Mouse (Mus musculus) natural killer cell, adult 2 months (primary cell): ENCODE results near the gene Efcab11.

ENCODE experiments used
- DNase-seq, 2 experiments: peaks; one replicate each; pipeline ENCODE4 v3.0.0; 2022; ENCODE audit warnings: low spot score in 2 of 2

The Efcab11 gene

DNA sequence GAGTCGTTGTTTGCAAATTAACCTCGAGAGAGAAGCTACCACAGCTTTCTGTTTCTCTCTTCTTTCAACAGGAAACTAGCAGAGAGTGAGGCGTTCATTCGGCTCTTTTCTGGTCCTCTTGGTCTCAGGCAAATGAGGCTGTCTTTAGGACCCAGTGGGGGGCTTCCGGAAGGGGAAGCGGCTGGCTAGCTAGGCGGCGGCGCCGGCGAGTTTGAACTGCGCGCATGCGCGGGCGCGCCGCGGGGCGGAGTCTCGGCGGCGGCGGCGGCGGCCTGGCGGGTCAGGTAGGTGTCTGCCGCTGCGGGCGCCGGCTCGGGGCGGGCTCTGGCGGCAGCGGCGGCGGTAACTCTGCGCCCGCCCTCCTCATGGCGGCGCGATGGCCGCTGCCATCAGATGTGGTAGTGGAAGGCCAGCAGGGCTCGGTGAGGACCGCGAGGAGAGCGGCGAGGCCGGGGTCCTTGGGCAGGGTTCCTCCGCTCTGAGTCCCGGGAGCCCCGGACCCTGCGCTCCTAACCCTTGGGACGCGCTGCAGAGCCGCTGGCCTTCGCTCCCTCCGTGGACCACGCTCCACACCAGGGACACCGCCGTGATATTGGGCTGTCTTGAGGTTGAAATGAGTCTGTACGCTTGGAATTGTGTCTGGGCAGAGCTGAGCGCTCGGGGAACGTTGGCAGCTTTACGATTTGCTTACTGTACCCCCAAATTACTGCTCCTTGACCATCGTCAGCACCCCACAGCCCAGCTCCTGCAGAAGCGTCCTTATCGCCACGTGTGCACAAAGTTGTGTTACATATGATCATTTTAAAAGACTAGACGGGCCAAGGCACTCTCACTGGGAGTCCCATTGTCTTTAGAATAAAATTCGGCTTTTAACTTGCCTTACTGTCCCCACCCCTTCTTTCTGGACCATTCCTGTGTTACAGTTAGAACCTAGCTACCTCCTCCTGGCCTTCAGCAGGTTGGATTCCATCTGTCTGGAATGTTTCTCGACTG is at the start of gene Efcab11, which contains the start of gene Tdp1:
Efcab11 (minus strand) TSS at position 171 of the 993 bp plus-strand sequence.
Tdp1 (plus strand) TSS at position 249 of the 993 bp plus-strand sequence.
- DNase-seq, result peak; percentile 91 to 94

DNA sequence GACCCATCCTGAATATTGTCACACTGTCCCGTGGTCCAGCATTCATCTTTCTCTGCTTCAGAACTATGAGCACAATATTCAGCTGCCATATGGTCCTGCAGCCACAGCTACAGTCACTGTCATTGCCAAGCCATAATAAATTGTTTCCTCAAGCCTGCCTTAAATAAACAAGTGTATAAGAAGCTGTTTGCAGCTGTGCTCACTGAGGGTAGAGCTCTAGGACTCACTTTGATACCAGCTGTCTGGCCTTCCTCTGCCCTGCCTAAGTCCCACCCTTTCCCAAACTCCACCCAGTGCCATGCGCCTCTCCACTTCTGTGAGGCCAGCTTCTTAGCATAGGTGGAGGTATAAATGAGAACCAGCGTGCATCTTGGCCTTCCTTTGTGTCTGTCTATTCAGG is 49.4 kb upstream of the Efcab11 start:
- no peak for DNase-seq

DNA sequence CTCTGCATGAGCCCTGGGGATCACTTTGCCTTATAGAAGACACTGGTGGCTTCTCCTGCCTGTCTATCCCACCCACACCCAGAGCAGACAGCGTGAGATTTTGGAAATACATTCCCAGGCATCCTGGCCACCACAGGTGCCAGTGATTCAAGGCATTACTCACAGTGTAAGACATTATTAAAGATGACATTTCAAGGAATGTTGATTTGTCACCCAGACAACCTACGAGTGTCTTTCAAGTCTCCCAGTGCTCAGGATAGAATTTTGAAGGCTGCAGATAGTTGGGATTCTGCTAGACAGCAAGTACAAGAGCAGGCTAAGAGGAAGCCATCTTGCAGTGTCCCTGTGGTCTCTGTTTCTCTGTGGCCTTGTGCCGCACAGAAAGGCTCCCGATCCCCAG is 48.0 kb upstream of the Efcab11 start:
- no peak for DNase-seq

- DNase-seq, result no peak
Measured at GRCm38 (mm10) chr12:99929160-99929559, 44.9 kb upstream of the Efcab11 start.

GRCm38 (mm10) chr12:99928311-99928710 is 44.1 kb upstream of the Efcab11 start:
- no peak for DNase-seq

GRCm38 (mm10) chr12:99923703-99924102 is 39.5 kb upstream of the Efcab11 start:
- DNase-seq, result no peak

DNA sequence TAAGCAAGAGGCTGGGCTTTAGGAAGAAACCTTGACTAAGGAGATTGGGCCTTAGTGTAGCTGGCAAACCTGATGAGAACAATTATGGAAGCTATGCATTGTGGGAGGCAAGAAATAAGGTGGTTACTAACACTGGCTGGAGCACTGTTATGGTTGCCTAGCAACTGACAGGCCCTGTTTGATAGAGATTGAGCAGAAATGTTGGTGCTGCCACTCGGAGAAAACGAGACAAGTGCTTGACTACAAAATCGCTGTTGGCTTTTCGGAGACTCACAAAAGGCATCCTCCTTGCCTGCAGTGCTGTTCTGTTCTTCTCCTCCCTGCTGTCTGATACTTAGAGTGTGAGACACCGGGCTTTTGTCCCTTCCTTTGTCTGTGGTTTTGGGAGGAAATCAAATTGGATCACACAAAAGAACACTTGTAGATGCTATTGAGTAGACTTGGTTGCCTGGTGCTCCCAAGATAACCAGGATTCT is 38.9 kb upstream of the Efcab11 start:
- DNase-seq, result no peak

- DNase-seq, result no peak
Measured at GRCm38 (mm10) chr12:99921045-99921444, 36.8 kb upstream of the Efcab11 start.

DNA sequence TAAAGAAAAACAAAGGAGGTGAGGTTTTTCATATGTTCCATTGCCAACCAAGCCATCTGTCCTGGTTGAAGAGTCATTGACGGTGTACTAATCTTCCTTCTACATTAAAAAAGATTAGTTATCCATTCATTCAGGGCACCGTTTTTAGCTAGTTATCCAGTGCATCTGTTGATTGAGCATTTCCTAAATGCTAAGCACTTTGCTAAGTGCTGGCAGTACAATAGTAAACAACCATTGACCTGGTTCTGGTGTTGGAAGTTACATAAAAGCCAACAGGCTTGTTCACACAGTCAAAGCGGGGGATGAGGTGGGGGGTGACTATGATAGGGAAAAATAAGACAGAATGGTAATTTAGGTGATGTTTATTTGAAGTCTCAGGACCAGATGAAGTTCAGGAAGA is 35.4 kb upstream of the Efcab11 start:
- DNase-seq, result no peak

DNA sequence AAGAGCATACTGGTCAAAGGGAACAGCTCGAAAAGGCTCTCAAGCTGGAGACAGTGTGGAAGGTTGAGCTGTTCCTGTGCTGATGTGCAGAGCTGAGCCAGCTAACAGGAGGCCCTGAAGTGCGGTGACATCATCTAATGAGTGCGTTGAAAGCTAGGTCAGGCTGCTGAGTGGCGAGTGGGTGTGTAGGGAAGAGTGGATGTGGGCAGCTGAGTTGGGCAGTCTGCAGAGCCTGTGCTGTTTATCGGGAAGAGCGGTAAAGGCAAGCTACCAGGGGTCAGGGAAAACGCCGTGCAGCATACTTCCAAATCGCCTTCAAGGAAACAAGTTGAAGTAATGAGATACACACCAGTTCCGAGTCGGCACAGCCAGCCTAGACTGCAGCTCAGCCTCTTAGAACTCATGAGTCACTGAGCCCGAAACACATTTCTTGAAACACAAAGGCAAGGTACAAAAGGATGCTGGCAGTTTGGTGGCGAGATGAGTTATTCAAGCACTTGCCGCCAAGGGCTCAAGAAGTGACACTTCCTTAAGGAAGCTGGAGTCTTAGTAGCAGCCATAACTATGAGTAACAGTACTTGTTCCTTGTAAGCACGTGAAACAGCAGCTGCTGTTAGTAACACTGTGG is 33.7 kb upstream of the Efcab11 start:
- DNase-seq, result no peak

- DNase-seq, result no peak
Measured at GRCm38 (mm10) chr12:99911466-99911865, 27.2 kb upstream of the Efcab11 start.

- no peak for DNase-seq
Measured at GRCm38 (mm10) chr12:99904537-99904936, 20.3 kb upstream of the Efcab11 start.

GRCm38 (mm10) chr12:99902867-99903370 is 18.7 kb upstream of the Efcab11 start:
- DNase-seq, result peak in 1 of 2 experiments; percentile 32

- DNase-seq, result peak in 1 of 2 experiments; percentile 17
Measured at GRCm38 (mm10) chr12:99901973-99902866, 18.0 kb upstream of the Efcab11 start.

- DNase-seq, result peak in 1 of 2 experiments; percentile 12
Measured at GRCm38 (mm10) chr12:99899991-99900390, 15.8 kb upstream of the Efcab11 start.

DNA sequence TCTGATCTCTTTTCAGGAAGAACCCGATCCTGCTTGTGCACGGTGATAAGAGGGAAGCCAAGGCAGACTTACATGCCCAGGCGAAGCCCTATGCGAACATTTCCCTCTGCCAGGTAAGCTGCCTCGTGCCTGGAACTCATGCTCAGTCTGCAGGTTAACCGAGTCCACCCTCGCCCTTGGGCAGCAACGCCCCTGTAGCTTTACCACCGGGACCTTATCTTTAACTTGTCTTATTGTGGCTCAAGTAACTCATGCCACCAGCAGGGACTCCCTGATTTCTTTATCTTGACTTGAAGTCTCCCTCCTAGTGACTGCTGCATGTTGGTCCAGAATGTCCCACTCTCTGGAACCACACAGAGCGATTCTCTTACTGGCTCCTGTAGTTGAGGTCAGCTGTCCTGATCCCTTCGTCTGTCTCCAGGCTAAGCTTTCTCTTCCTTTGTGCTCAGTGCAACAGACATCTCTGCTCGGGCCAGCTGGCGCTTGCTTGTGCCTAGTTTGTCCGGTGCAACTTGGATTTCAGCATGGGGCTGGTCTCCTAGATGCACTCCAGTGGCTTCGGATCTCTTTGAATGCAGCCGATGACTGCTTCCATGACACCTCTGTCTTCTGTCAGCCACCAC is 14.1 kb upstream of the Efcab11 start:
- DNase-seq, result no peak

DNA sequence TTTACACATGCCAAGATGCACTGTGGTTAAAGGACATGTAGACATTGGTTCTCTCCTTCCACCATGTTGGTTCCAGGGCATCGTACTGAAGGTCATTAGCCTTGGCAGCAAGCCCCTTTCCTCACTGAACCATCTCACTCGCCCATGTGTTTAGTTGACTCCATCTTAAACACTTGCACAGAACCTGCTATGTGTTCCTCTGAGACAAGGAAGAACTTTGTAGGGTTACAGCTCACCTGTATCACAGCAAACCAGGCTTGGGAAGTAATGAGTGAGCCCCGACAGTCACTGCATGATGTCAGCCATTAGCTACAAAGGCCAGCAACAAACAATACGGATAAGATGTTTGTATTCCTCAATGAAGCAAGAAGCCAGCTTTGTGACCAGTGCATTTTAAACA is 13.6 kb upstream of the Efcab11 start:
- DNase-seq, result no peak

GRCm38 (mm10) chr12:99885282-99885901 is 1.2 kb upstream of the Efcab11 start:
- no peak for DNase-seq

GRCm38 (mm10) chr12:99883713-99884105 is 530 bp downstream of the Efcab11 start:
- DNase-seq, result no peak

DNA sequence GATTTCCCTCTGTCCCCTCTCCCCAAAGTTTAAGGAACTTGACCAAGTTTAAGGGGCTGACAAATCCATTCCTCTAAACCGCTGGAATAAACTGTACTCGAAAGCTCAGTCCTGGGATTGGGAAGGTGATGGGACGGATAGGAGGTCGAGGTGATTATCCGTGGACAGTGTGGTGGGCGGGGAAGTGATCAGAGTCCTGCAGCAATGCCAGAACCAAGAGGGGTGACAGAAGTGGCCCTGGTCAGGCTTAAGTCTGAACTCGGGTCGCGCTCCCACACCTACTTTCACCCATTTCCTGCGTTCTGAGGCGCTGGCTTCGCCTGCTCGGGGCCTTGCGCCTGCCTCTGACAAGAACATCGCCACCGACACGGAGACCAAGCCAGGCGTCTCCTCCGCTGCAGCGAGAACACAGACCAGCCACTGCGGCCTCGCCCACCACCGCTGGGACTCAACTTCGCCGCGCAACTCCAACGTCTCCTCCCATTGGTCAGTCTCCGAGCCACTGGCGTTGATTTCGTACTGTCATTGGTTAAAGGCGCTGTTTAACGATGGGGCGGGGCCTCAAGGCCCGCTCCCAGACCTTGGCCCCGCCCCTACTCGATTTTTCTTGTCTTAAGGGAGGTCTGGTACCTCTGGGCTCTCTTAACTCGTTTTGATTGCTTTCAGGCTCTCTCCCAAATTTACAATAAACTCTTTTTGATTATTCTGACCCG is 1.1 kb downstream of the Efcab11 start:
- peak; percentile 81 to 87 for DNase-seq
